Mouse (Mus musculus) ES-E14 (cell line): ENCODE results near the gene Ypel2. TPM values are rescaled to one million over a fixed set of nuclear protein-coding genes. Genes with fewer than 3 reads are reported as not detected.

Experiments used
- DNase-seq: peaks from one replicate; pipeline ENCODE4 v3.0.0-alpha.2; 2013; ENCODE audit warnings: low read depth, low spot score
- H3K27ac ChIP-seq: 2 replicates; pipeline ENCODE4 v1.5.1; 2012; ENCODE audit warnings: low read depth, mild to moderate bottlenecking, low read length, moderate library complexity, mixed read lengths; ENCODE audit not compliant: poor library complexity, insufficient read depth, severe bottlenecking
- H3K36me3 ChIP-seq: 2 replicates; pipeline ENCODE4 v1.6.1; 2012; ENCODE audit warnings: mild to moderate bottlenecking, low read length, moderate library complexity, mixed read lengths; ENCODE audit not compliant: control insufficient read depth, poor library complexity, insufficient read depth, severe bottlenecking
- H3K4me1 ChIP-seq, 2 experiments: fragments of 150-350 bp in 1 of 2; sonication (generic) in 1 of 2; 2 replicates each; pipeline ENCODE4 v1.6.1; 2012; ENCODE audit warnings: low read length in 2 of 2, mild to moderate bottlenecking in 1 of 2, mixed read lengths in 1 of 2; ENCODE audit not compliant: control insufficient read depth in 2 of 2, insufficient read depth in 2 of 2, poor library complexity in 1 of 2
- H3K4me3 ChIP-seq, 2 experiments: fragments of 150-350 bp in 1 of 2; sonication (generic) in 1 of 2; 2 replicates each; pipeline ENCODE4 v1.5.1; 2012; ENCODE audit warnings: low read length in 2 of 2, low read depth in 1 of 2, mild to moderate bottlenecking in 1 of 2, mixed read lengths in 1 of 2; ENCODE audit not compliant: insufficient read depth in 1 of 2, poor library complexity in 1 of 2, severe bottlenecking in 1 of 2
- H3K9ac ChIP-seq: 2 replicates; pipeline ENCODE4 v1.6.1; 2012; ENCODE audit warnings: low read depth, mild to moderate bottlenecking, low read length, mixed read lengths; ENCODE audit not compliant: poor library complexity, insufficient read depth, severe bottlenecking
- H3K9me3 ChIP-seq: fragments of 150-350 bp; sonication (generic); 2 replicates; pipeline ENCODE4 v1.6.1; 2012; ENCODE audit warnings: low read depth, mild to moderate bottlenecking, low read length; ENCODE audit not compliant: control insufficient read depth, insufficient read depth
- CHD2 ChIP-seq: IDR thresholded peaks from 2 replicates; pipeline ENCODE4 v1.6.1; 2014; ENCODE audit warnings: mild to moderate bottlenecking, low read depth, low read length, inconsistent platforms
- HCFC1 ChIP-seq: IDR thresholded peaks from 2 replicates; pipeline ENCODE4 v1.6.1; 2012; ENCODE audit warnings: low read length, inconsistent platforms, borderline replicate concordance; ENCODE audit not compliant: insufficient read depth
- MAFK ChIP-seq: IDR thresholded peaks from 2 replicates; pipeline ENCODE4 v1.6.1; 2014; ENCODE audit warnings: mild to moderate bottlenecking, low read depth, low read length, inconsistent platforms; ENCODE audit not compliant: insufficient read depth
- ZC3H11A ChIP-seq: IDR thresholded peaks from 2 replicates; pipeline ENCODE4 v1.6.1; 2012; ENCODE audit warnings: low read depth, mild to moderate bottlenecking, inconsistent platforms, low read length, borderline replicate concordance
- ZNF384 ChIP-seq: IDR thresholded peaks from 2 replicates; pipeline ENCODE4 v1.6.1; 2012; ENCODE audit warnings: low read depth, low read length, inconsistent platforms
- in situ Hi-C, 2 experiments: fragments of 600-800 bp; cut with MboI; formaldehyde crosslinking; loops; one replicate each; pipeline ENCODE4 v1.15.1; 2025; ENCODE audit warnings: low sequenced_read_pairs in 2 of 2, inconsistent platforms in 1 of 2; ENCODE audit not compliant: unreplicated experiment in 2 of 2
- total RNA-seq: library from RNA; depleted of rRNA; stranded (reverse); fragments of 300-350 nt; gene quantifications from 2 replicates; pipeline ENCODE4 v1.2.3, GENCODE M21; 2012

The Ypel2 gene
- total RNA-seq, 1 experiment = 3.6 TPM

GRCm38 (mm10) chr11:86919468-86919867 lies 74.0 kb downstream of the Ypel2 start:
- Histone ChIP-seq H3K9ac (no peak overlapping the region), H3K36me3 (no peaks in the 10 kb centered on the region), H3K27ac (no peak overlapping the region; the same call in 1 of the 2 replicates), H3K4me1 (peaks cover 4 to 5% of the 10 kb centered on the region in 2 experiments; a peak in 2 of 4 replicates), H3K4me3 (no peak overlapping the region), H3K9me3 (no peaks in the 10 kb centered on the region)
- no peak for TF ChIP-seq ZC3H11A
- TF ChIP-seq HCFC1 = no peak
- no peak for TF ChIP-seq MAFK
- no peak for TF ChIP-seq ZNF384
- TF ChIP-seq CHD2 = no peak
- in situ Hi-C loops = no loop called here
- no peak for DNase-seq

DNA sequence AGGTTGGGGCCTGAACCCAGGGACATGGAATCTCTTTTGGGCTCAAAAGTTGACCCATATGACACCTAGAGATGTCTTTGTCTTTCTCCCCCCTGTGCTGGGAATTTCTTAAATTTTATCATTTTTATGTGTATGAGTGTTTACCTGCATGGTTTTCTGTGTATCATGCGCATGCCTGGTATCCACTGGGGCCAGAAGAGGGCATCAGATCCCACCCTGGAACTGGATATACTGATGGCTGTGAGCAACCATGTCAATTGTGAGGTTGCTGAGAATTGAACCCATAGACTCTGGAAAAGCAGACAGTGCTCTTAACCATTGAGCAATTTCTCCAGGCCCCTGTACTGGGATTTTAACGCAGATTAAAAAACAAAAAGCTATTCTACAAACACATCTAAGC lies 76.0 kb downstream of the Ypel2 start:
- no peak for DNase-seq
- no peak overlapping the region for H3K27ac ChIP-seq

GRCm38 (mm10) chr11:86916596-86917249 lies 76.8 kb downstream of the Ypel2 start:
- Histone ChIP-seq H3K9ac (no peak overlapping the region), H3K9me3 (no peaks in the 10 kb centered on the region), H3K4me1 (peaks cover 4 to 5% of the 10 kb centered on the region in 2 experiments; a peak in 2 of 4 replicates), H3K36me3 (no peaks in the 10 kb centered on the region), H3K4me3 (no peak overlapping the region), H3K27ac (no peak overlapping the region)
- no peak for DNase-seq
- in situ Hi-C loops = no loop called here
- TF ChIP-seq CHD2 (no peak), HCFC1 (no peak), MAFK (no peak), ZNF384 (no peak), ZC3H11A (no peak)

More for the DNA sequence above, 76.0 kb downstream of the Ypel2 start:
- Histone ChIP-seq H3K4me3 (no peak overlapping the region), H3K36me3 (no peaks in the 10 kb centered on the region), H3K9ac (no peak overlapping the region), H3K4me1 (peaks cover 4 to 5% of the 10 kb centered on the region in 2 experiments; a peak in 2 of 4 replicates), H3K9me3 (no peaks in the 10 kb centered on the region)
- no peak for TF ChIP-seq HCFC1
- in situ Hi-C loops = no loop called here

DNA sequence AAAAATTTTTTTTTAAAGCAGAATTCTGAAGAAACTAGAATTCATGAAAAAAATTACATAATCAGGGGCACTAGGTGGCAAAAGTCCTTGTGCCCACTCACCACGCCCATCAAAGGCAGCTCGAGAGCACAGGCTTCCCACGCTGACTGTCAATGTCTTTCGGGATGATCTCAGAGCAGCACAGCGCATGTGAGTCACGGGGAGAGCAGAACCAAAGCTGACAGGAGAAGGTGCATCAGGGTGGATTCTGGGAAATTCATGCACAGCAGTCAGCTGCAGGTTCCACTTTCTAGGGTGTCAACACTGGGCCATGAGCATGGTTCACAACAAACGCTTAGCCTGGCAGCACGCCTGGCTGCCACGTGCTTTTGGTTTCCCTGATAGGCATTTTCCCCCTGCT lies 79.2 kb downstream of the Ypel2 start:
- no peak overlapping the region for H3K4me3 ChIP-seq
- H3K9ac ChIP-seq = no peak overlapping the region
- no peak overlapping the region for H3K27ac ChIP-seq
- no peaks in the 10 kb centered on the region for H3K4me1 ChIP-seq
- no peak for TF ChIP-seq MAFK
- TF ChIP-seq ZNF384 = no peak
- TF ChIP-seq ZC3H11A = no peak
- TF ChIP-seq HCFC1 = no peak
- no peak for TF ChIP-seq CHD2
- no peaks in the 10 kb centered on the region for H3K36me3 ChIP-seq
- in situ Hi-C loops = no loop called here
- H3K9me3 ChIP-seq = no peaks in the 10 kb centered on the region
- DNase-seq = no peak

GRCm38 (mm10) chr11:86910244-86910643 lies 83.3 kb downstream of the Ypel2 start:
- in situ Hi-C loops = no loop called here
- no peak overlapping the region for H3K4me3 ChIP-seq
- H3K27ac ChIP-seq = no peak overlapping the region
- no peak for DNase-seq
- no peaks in the 10 kb centered on the region for H3K9me3 ChIP-seq
- H3K4me1 ChIP-seq = no peaks in the 10 kb centered on the region
- H3K9ac ChIP-seq = no peak overlapping the region
- no peak for TF ChIP-seq CHD2
- no peak for TF ChIP-seq HCFC1
- no peak for TF ChIP-seq ZC3H11A
- no peak for TF ChIP-seq ZNF384
- TF ChIP-seq MAFK = no peak
- H3K36me3 ChIP-seq = no peaks in the 10 kb centered on the region
